Mouse (Mus musculus) cerebellum, postnatal 10 days (tissue): ENCODE measurements at regions not wholly inside any gene's neighbourhood (a gene's known extent, or its start where the extent isn't known, plus 50 kb on each side); places are given as distances from the start of the nearest gene placed in this dataset.

ENCODE experiments used
- DNase-seq, 2 experiments: peaks; one replicate each; pipeline ENCODE4 v3.0.0; 2021; ENCODE audit warnings: mixed read lengths in 2 of 2

GRCm38 (mm10) chr5:62545785-62546184, 220.2 kb downstream of the Arap2 start:
- DNase-seq: no peak

- no peak for DNase-seq
Measured at GRCm38 (mm10) chr5:62539304-62539703, 226.7 kb downstream of the Arap2 start.

- no peak for DNase-seq
Measured at GRCm38 (mm10) chr5:62511827-62512226, 254.1 kb downstream of the Arap2 start.

GRCm38 (mm10) chr5:62483521-62483920, 282.4 kb downstream of the Arap2 start:
- DNase-seq: peak in 1 of 2 experiments; percentile 29

GRCm38 (mm10) chr5:62480967-62481366, 285.0 kb downstream of the Arap2 start:
- peak; percentile 7 to 68 for DNase-seq

- no peak for DNase-seq
Measured at GRCm38 (mm10) chr5:62473412-62473811, 292.5 kb downstream of the Arap2 start.

GRCm38 (mm10) chr5:62466802-62467201, 299.2 kb downstream of the Arap2 start:
- no peak for DNase-seq

- DNase-seq: no peak
Measured at GRCm38 (mm10) chr5:62462574-62462973, 303.4 kb downstream of the Arap2 start.
